Mouse (Mus musculus) CH12.LX (cell line): Measurements from ENCODE around the gene Hsf4. TPM values are rescaled to one million over a fixed set of nuclear protein-coding genes. Genes with fewer than 3 reads are reported as not detected.

ENCODE experiments used
- DNase-seq: peaks from one replicate; pipeline ENCODE4 v3.0.0-alpha.2; 2013; ENCODE audit errors: extremely low read depth
- H3K27ac ChIP-seq: 2 replicates; pipeline ENCODE4 v1.5.1; 2012; ENCODE audit warnings: low read depth, mild to moderate bottlenecking, control low read depth, moderate library complexity; ENCODE audit not compliant: insufficient read depth
- H3K27me3 ChIP-seq: replicated peaks from 2 replicates; pipeline ENCODE3; 2012; ENCODE audit warnings: inconsistent platforms
- H3K36me3 ChIP-seq, 2 experiments: replicated peaks in 1 of 2; 2 replicates each; pipeline versions ENCODE3 to v1.6.1; 2012; ENCODE audit warnings: inconsistent platforms in 1 of 2, low read length in 1 of 2, mild to moderate bottlenecking in 1 of 2, mixed read lengths in 1 of 2, moderate library complexity in 1 of 2; ENCODE audit not compliant: control insufficient read depth in 1 of 2, insufficient read depth in 1 of 2
- H3K4me1 ChIP-seq, 2 experiments: 2 replicates each; pipeline ENCODE4 v1.6.1; 2012; ENCODE audit warnings: inconsistent platforms in 1 of 2, moderate library complexity in 1 of 2; ENCODE audit not compliant: insufficient read depth in 2 of 2, control insufficient read depth in 1 of 2
- H3K4me2 ChIP-seq: 2 replicates; pipeline ENCODE4 v1.6.1; 2012; ENCODE audit warnings: low read depth, mild to moderate bottlenecking, control low read depth; ENCODE audit not compliant: poor library complexity, insufficient read depth, severe bottlenecking
- H3K4me3 ChIP-seq, 3 experiments: fragments of 150-350 bp in 1 of 3; sonication (generic) in 1 of 3; replicated peaks in 1 of 3; 2 replicates each; pipeline versions ENCODE3 to v1.5.1; 2011 to 2012; ENCODE audit warnings: low read depth in 2 of 3, low read length in 2 of 3, mild to moderate bottlenecking in 2 of 3, moderate library complexity in 2 of 3, control low read depth in 1 of 3, improper control_type of control experiment in 1 of 3, inconsistent platforms in 1 of 3, mixed read lengths in 1 of 3; ENCODE audit not compliant: poor library complexity in 1 of 3
- H3K79me2 ChIP-seq: replicated peaks from 2 replicates; pipeline ENCODE4 v1.6.1; 2012; ENCODE audit warnings: mild to moderate bottlenecking, moderate library complexity; ENCODE audit not compliant: control insufficient read depth, poor library complexity, insufficient read depth, severe bottlenecking; ENCODE audit errors: extremely low read depth
- H3K9ac ChIP-seq: 2 replicates; pipeline ENCODE4 v1.6.1; 2012; ENCODE audit warnings: low read depth, mild to moderate bottlenecking, control low read depth, moderate library complexity; ENCODE audit not compliant: insufficient read depth
- H3K9me3 ChIP-seq: replicated peaks from 2 replicates; pipeline ENCODE3; 2012; ENCODE audit warnings: low read length, inconsistent platforms, mixed read lengths
- BHLHE40 ChIP-seq: IDR thresholded peaks from 2 replicates; pipeline ENCODE4 v1.6.1; 2011; ENCODE audit warnings: mild to moderate bottlenecking, low read depth, low read length, improper control_type of control experiment
- CHD1 ChIP-seq: IDR thresholded peaks from 2 replicates; pipeline ENCODE4 v1.6.1; 2012; ENCODE audit warnings: low read depth, low read length, improper control_type of control experiment, inconsistent platforms
- CTCF ChIP-seq, 2 experiments: IDR thresholded peaks in 1 of 2; conservative IDR thresholded peaks in 1 of 2; 2 replicates each; pipeline ENCODE4 v1.5.1; 2011 to 2012; ENCODE audit warnings: low read depth in 2 of 2, low read length in 2 of 2, improper control_type of control experiment in 1 of 2, inconsistent platforms in 1 of 2, mild to moderate bottlenecking in 1 of 2, moderate library complexity in 1 of 2
- E2F4 ChIP-seq: IDR thresholded peaks from 2 replicates; pipeline ENCODE4 v1.6.1; 2011; ENCODE audit warnings: low read depth, low read length, improper control_type of control experiment; ENCODE audit not compliant: insufficient replicate concordance
- ELF1 ChIP-seq: IDR thresholded peaks from 2 replicates; pipeline ENCODE4 v1.6.1; 2014; ENCODE audit warnings: low read depth, mild to moderate bottlenecking, inconsistent platforms, low read length, improper control_type of control experiment
- EP300 ChIP-seq: IDR thresholded peaks from 2 replicates; pipeline ENCODE4 v1.6.1; 2011; ENCODE audit warnings: low read length, improper control_type of control experiment
- ETS1 ChIP-seq: conservative IDR thresholded peaks from 2 replicates; pipeline ENCODE4 v1.6.1; 2012; ENCODE audit warnings: low read depth, mild to moderate bottlenecking, inconsistent platforms, low read length, improper control_type of control experiment, moderate library complexity
- GABPA ChIP-seq: IDR thresholded peaks from 2 replicates; pipeline ENCODE4 v1.6.1; 2012; ENCODE audit warnings: low read depth, low read length, improper control_type of control experiment, inconsistent platforms; ENCODE audit not compliant: insufficient replicate concordance
- HCFC1 ChIP-seq: IDR thresholded peaks from 2 replicates; pipeline ENCODE4 v1.6.1; 2012; ENCODE audit warnings: low read depth, mild to moderate bottlenecking, inconsistent platforms, low read length, improper control_type of control experiment
- IRF4 ChIP-seq: IDR thresholded peaks from 2 replicates; pipeline ENCODE4 v1.6.1; 2014; ENCODE audit warnings: low read depth, mild to moderate bottlenecking, inconsistent platforms, low read length, improper control_type of control experiment
- JUND ChIP-seq: conservative IDR thresholded peaks from 2 replicates; pipeline ENCODE4 v1.6.1; 2011; ENCODE audit warnings: low read depth, low read length, improper control_type of control experiment
- KAT2A ChIP-seq: IDR thresholded peaks from 2 replicates; pipeline ENCODE4 v1.6.1; 2012; ENCODE audit warnings: low read length, improper control_type of control experiment, inconsistent platforms; ENCODE audit not compliant: insufficient replicate concordance
- MAFK ChIP-seq: IDR thresholded peaks from 2 replicates; pipeline ENCODE4 v1.6.1; 2011; ENCODE audit warnings: low read length, improper control_type of control experiment; ENCODE audit not compliant: insufficient replicate concordance
- MAX ChIP-seq: IDR thresholded peaks from 2 replicates; pipeline ENCODE4 v1.6.1; 2011; ENCODE audit warnings: low read length, improper control_type of control experiment
- MAZ ChIP-seq: IDR thresholded peaks from 2 replicates; pipeline ENCODE4 v1.6.1; 2012; ENCODE audit warnings: low read depth, mild to moderate bottlenecking, inconsistent platforms, low read length, improper control_type of control experiment, moderate library complexity
- MEF2A ChIP-seq: IDR thresholded peaks from 2 replicates; pipeline ENCODE4 v1.6.1; 2014; ENCODE audit warnings: low read depth, mild to moderate bottlenecking, inconsistent platforms, low read length, improper control_type of control experiment, borderline replicate concordance
- NRF1 ChIP-seq: IDR thresholded peaks from 2 replicates; pipeline ENCODE4 v1.6.1; 2014; ENCODE audit warnings: low read depth, mild to moderate bottlenecking, inconsistent platforms, low read length, improper control_type of control experiment, moderate library complexity
- PAX5 ChIP-seq: IDR thresholded peaks from 2 replicates; pipeline ENCODE4 v1.6.1; 2012; ENCODE audit warnings: low read length, inconsistent platforms, mixed read lengths
- POLR2A ChIP-seq: IDR thresholded peaks from 2 replicates; pipeline ENCODE4 v1.6.1; 2011; ENCODE audit warnings: low read depth, mild to moderate bottlenecking, improper control_type of control experiment, low read length
- RAD21 ChIP-seq: IDR thresholded peaks from 2 replicates; pipeline ENCODE4 v1.6.1; 2011; ENCODE audit warnings: low read depth, mild to moderate bottlenecking, low read length, improper control_type of control experiment, moderate library complexity
- RCOR1 ChIP-seq: conservative IDR thresholded peaks from 2 replicates; pipeline ENCODE4 v1.6.1; 2012; ENCODE audit warnings: low read depth, mild to moderate bottlenecking, inconsistent platforms, low read length, improper control_type of control experiment
- SIN3A ChIP-seq: IDR thresholded peaks from 2 replicates; pipeline ENCODE4 v1.6.1; 2012; ENCODE audit warnings: low read length, improper control_type of control experiment, inconsistent platforms
- SMC3 ChIP-seq: IDR thresholded peaks from 2 replicates; pipeline ENCODE4 v1.6.1; 2011; ENCODE audit warnings: low read depth, low read length, improper control_type of control experiment
- TBP ChIP-seq: conservative IDR thresholded peaks from 2 replicates; pipeline ENCODE4 v1.6.1; 2011; ENCODE audit warnings: low read depth, low read length, improper control_type of control experiment
- USF2 ChIP-seq: conservative IDR thresholded peaks from 2 replicates; pipeline ENCODE4 v1.6.1; 2011; ENCODE audit warnings: low read depth, low read length, improper control_type of control experiment
- ZC3H11A ChIP-seq: IDR thresholded peaks from 2 replicates; pipeline ENCODE4 v1.6.1; 2012; ENCODE audit warnings: low read depth, mild to moderate bottlenecking, inconsistent platforms, low read length, improper control_type of control experiment
- ZMIZ1 ChIP-seq: IDR thresholded peaks from 2 replicates; pipeline ENCODE4 v1.6.1; 2012; ENCODE audit warnings: low read depth, mild to moderate bottlenecking, inconsistent platforms, low read length, improper control_type of control experiment
- dilution Hi-C: fragments of 300-500 bp; cut with MboI; formaldehyde crosslinking; loops from 2 replicates; pipeline ENCODE4 v1.14.3; 2020; ENCODE audit warnings: low sequenced_read_pairs; ENCODE audit not compliant: extremely low pct_unique_long_range_greater_than_20kb, extremely low pct_ligation_motif_present
- in situ Hi-C: fragments of 300-500 bp; cut with MboI; formaldehyde crosslinking; loops from 3 replicates; pipeline ENCODE4 v1.14.3; 2019; ENCODE audit warnings: low sequenced_read_pairs, low pct_ligation_motif_present, low pct_unique_long_range_greater_than_20kb, mixed read lengths
- polyA plus RNA-seq: library from polyadenylated mRNA; unstranded; fragments of >175 nt; gene quantifications from 2 replicates; pipeline ENCODE4 v1.2.1, GENCODE M21; 2012; ENCODE audit warnings: low read depth; ENCODE audit not compliant: insufficient read length
- total RNA-seq, 2 experiments: library from RNA; depleted of rRNA; stranded (reverse); fragments of 300-350 nt in 1 of 2; fragments of >200 nt in 1 of 2; gene quantifications; 2 replicates each; pipeline ENCODE4 v1.2.3; 2012 to 2014

Hsf4 gene
- total and polyA plus RNA-seq, 3 experiments: 0.08 TPM; not detected in 2

DNA sequence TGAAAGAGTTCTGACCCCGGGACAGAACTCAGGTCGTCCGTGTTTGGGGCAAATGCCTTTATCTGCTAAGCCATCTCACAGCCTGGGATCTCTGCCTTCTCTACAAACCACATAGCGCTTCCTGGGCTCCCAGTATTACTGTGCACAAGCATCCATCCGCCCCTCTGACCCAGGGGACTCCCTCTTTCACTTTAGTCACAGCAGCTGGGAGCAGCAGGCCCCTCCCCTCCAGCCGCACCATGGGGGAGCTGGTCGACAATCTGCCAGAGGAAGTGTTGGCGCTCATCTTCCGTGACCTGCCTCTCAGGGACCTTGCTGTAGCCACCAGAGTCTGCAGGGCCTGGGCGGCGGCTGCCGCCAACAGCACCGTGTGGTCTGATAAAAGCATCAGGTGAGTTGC, 2.8 kb upstream of the Hsf4 start:
- in situ Hi-C loops (no loop called here), dilution Hi-C loops (no loop called here)
- Histone ChIP-seq H3K4me1 (peaks cover 0 to 24% of the 10 kb centered on the region in 2 experiments; a peak in 2 of 4 replicates), H3K27ac (no peak overlapping the region), H3K9me3 (peaks cover 19% of the 10 kb centered on the region), H3K36me3 (peaks cover 22 to 40% of the 10 kb centered on the region in 2 experiments), H3K79me2 (no peaks in the 10 kb centered on the region), H3K4me2 (no peak overlapping the region), H3K4me3 (peak overlapping the region in 1 of 3 experiments; percentile 1), H3K27me3 (no peaks in the 10 kb centered on the region), H3K9ac (no peak overlapping the region)
- peak; percentile 90 for DNase-seq
- no peak for TF ChIP-seq RCOR1
- TF ChIP-seq POLR2A: no peak
- TF ChIP-seq MEF2A: no peak
- no peak for TF ChIP-seq ZMIZ1
- no peak for TF ChIP-seq HCFC1
- no peak for TF ChIP-seq CTCF (conservative IDR thresholded peaks at IDR 0.05 in 1 of 2, IDR thresholded peaks at IDR 0.05 in 1 of 2; ENCODE audit: low read depth in 2 of 2, low read length in 2 of 2)
- no peak for TF ChIP-seq E2F4
- no peak for TF ChIP-seq GABPA
- no peak for TF ChIP-seq CHD1
- TF ChIP-seq KAT2A: no peak
- TF ChIP-seq JUND: no peak
- TF ChIP-seq ELF1: no peak
- no peak for TF ChIP-seq RAD21
- TF ChIP-seq SIN3A: 0 out of 2 replicates have a peak, but pooled peaks have one; percentile 26
- no peak for TF ChIP-seq NRF1
- TF ChIP-seq IRF4: peak; percentile 26; the same call in 1 of the 2 replicates
- TF ChIP-seq ETS1: peak; percentile 54
- TF ChIP-seq MAX: no peak
- 0 out of 2 replicates have a peak, but pooled peaks have one; percentile 50 for TF ChIP-seq MAZ
- TF ChIP-seq BHLHE40: no peak
- peak; percentile 51; the same call in 1 of the 2 replicates for TF ChIP-seq EP300
- TF ChIP-seq TBP: no peak
- TF ChIP-seq PAX5: no peak
- TF ChIP-seq USF2: no peak
- no peak for TF ChIP-seq MAFK
- TF ChIP-seq ZC3H11A: no peak
- no peak for TF ChIP-seq SMC3
